Mouse (Mus musculus) kidney, postnatal 0 days (tissue): Measurements from ENCODE around the gene Pcsk5. TPM values are rescaled to one million over a fixed set of nuclear protein-coding genes. Genes with fewer than 3 reads are reported as not detected.

Source experiments
- ATAC-seq: fragments of 200-750 bp; cut with Nextera tagmentation; replicated peaks from 2 replicates; pipeline ENCODE4 v1.8.0; 2017; ENCODE audit warnings: low read depth, moderate number of reproducible peaks, moderate TSS enrichment, moderate library complexity; ENCODE audit not compliant: low FRiP score
- DNase-seq: peaks from one replicate; pipeline ENCODE4 v3.0.0-alpha.2; 2016; ENCODE audit warnings: low spot score
- H3K27ac ChIP-seq: fragments of 300-500 bp; sonication (generic); 2 replicates; pipeline ENCODE4 v1.5.1; 2014; ENCODE audit warnings: mild to moderate bottlenecking
- H3K27me3 ChIP-seq: fragments of 300-500 bp; sonication (generic); 2 replicates; pipeline ENCODE4 v1.6.1; 2014; ENCODE audit warnings: low read length, mixed read lengths; ENCODE audit not compliant: insufficient read depth
- H3K36me3 ChIP-seq: fragments of 300-500 bp; sonication (generic); 2 replicates; pipeline ENCODE4 v1.6.1; 2014; ENCODE audit warnings: low read length, mixed read lengths; ENCODE audit not compliant: insufficient read depth
- H3K4me1 ChIP-seq: fragments of 300-500 bp; sonication (generic); replicated peaks from 2 replicates; pipeline ENCODE4 v1.6.1; 2014; ENCODE audit warnings: antibody characterized with exemption, low read length, mixed read lengths; ENCODE audit not compliant: insufficient read depth
- H3K4me2 ChIP-seq: fragments of 300-500 bp; sonication (generic); 2 replicates; pipeline ENCODE4 v1.6.1; 2014; ENCODE audit warnings: mild to moderate bottlenecking, low read length, moderate library complexity, mixed read lengths
- H3K4me3 ChIP-seq: fragments of 300-500 bp; sonication (generic); replicated peaks from 2 replicates; pipeline ENCODE4 v1.5.1; 2014; ENCODE audit warnings: low read depth, low read length
- H3K9ac ChIP-seq: fragments of 300-500 bp; sonication (generic); 2 replicates; pipeline ENCODE4 v1.6.1; 2014; ENCODE audit warnings: low read depth, low read length
- H3K9me3 ChIP-seq: fragments of 300-500 bp; sonication (generic); replicated peaks from 2 replicates; pipeline ENCODE4 v1.6.1; 2016; ENCODE audit warnings: low read length, inconsistent platforms, mixed read lengths
- CTCF ChIP-seq: IDR thresholded peaks from 2 replicates; pipeline ENCODE4 v1.5.1; 2016; ENCODE audit warnings: antibody characterized with exemption, low read depth, mild to moderate bottlenecking, moderate library complexity
- WGBS: fragments of 180-500 bp; shearing (Covaris S2); extraction: QIAGEN DNeasy Blood & Tissue Kit; methylation state at CpG from one replicate; pipeline ENCODE4 v1.1.7; 2014; 5-methylcytosine and 5-hydroxymethylcytosine counted together
- polyA plus RNA-seq: library from polyadenylated mRNA; unstranded; fragments of >200 nt; fragmentation: Nextera tagmentation; extraction: Ambion mirVana; gene quantifications from 2 replicates; pipeline ENCODE4 v1.2.1, GENCODE M21; 2015

Gene Pcsk5
- polyA plus RNA-seq, 1 experiment from 2014 or later: 17.4 TPM

DNA sequence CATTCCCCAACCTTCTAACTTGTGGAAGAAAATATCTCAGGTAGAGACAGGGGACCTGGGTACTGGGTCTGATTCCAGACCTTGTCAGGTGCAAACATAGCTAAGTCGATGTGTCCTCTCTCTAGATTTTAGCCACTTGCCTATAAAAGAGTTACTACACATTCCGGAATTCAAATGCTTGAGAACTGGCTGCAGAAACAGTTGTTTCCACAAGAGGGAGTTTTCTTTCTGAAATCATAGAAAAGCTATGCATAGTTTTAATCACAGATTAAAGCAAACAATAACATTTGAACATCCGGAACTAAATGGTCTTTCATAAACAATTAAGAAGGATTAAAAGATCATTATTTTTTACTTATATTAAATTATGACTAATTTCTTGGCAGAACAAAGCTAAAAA lies 19.3 kb upstream of the Pcsk5 start:
- ATAC-seq (no peak), DNase-seq (peak; percentile 79)
- Histone ChIP-seq H3K4me1 (no peaks in the 10 kb centered on the region), H3K4me3 (no peak overlapping the region), H3K27ac (no peak overlapping the region), H3K27me3 (no peaks in the 10 kb centered on the region), H3K9ac (no peak overlapping the region), H3K36me3 (no peaks in the 10 kb centered on the region), H3K9me3 (no peaks in the 10 kb centered on the region), H3K4me2 (no peak overlapping the region)
- TF ChIP-seq CTCF: peak; percentile 73
- 66% methylated on average over 3 of the region's 3 CpGs for WGBS

GRCm38 (mm10) chr19:17848417-17848816 lies 11.0 kb upstream of the Pcsk5 start:
- Histone ChIP-seq H3K27ac (no peak overlapping the region), H3K9ac (no peak overlapping the region), H3K4me3 (no peak overlapping the region), H3K36me3 (no peaks in the 10 kb centered on the region), H3K27me3 (no peaks in the 10 kb centered on the region), H3K4me1 (no peaks in the 10 kb centered on the region), H3K4me2 (no peak overlapping the region), H3K9me3 (no peaks in the 10 kb centered on the region)
- no peak for TF ChIP-seq CTCF
- ATAC-seq (no peak), DNase-seq (no peak)
- 74% methylated on average over 2 of the region's 2 CpGs for WGBS

- no peak for TF ChIP-seq CTCF
- no peak overlapping the region for H3K9ac ChIP-seq
- H3K27ac ChIP-seq: no peak overlapping the region
- no peaks in the 10 kb centered on the region for H3K9me3 ChIP-seq
- ATAC-seq (no peak), DNase-seq (no peak)
- H3K4me3 ChIP-seq: no peak overlapping the region
- no peaks in the 10 kb centered on the region for H3K27me3 ChIP-seq
- H3K4me2 ChIP-seq: no peak overlapping the region
- H3K4me1 ChIP-seq: no peaks in the 10 kb centered on the region
- 48% methylated on average over 5 of the region's 5 CpGs for WGBS
- H3K36me3 ChIP-seq: no peaks in the 10 kb centered on the region
These were observed 8.5 kb upstream of the Pcsk5 start for GRCm38 (mm10) chr19:17845967-17846366.

- ATAC-seq: no peak
- no peaks in the 10 kb centered on the region for H3K4me1 ChIP-seq
- H3K4me2 ChIP-seq: no peak overlapping the region
- H3K36me3 ChIP-seq: no peaks in the 10 kb centered on the region
- WGBS: 79% methylated on average over 2 of the region's 2 CpGs
- no peak for TF ChIP-seq CTCF
- H3K9me3 ChIP-seq: no peaks in the 10 kb centered on the region
- no peak for DNase-seq
- no peak overlapping the region for H3K9ac ChIP-seq
- no peaks in the 10 kb centered on the region for H3K27me3 ChIP-seq
- H3K4me3 ChIP-seq: no peak overlapping the region
- no peak overlapping the region for H3K27ac ChIP-seq
These were observed 4.2 kb upstream of the Pcsk5 start for GRCm38 (mm10) chr19:17841586-17841985.

GRCm38 (mm10) chr19:17839856-17840255 lies 2.4 kb upstream of the Pcsk5 start:
- H3K4me1 ChIP-seq: 0 out of 2 replicates have a peak, but pooled peaks cover 7% of the 10 kb centered on the region
- H3K4me3 ChIP-seq: no peak overlapping the region
- H3K9ac ChIP-seq: no peak overlapping the region
- no peaks in the 10 kb centered on the region for H3K36me3 ChIP-seq
- DNase-seq (no peak), ATAC-seq (no peak)
- H3K9me3 ChIP-seq: no peaks in the 10 kb centered on the region
- no peak overlapping the region for H3K27ac ChIP-seq
- 72% methylated on average over 1 of the region's 1 CpGs for WGBS
- no peak for TF ChIP-seq CTCF
- H3K4me2 ChIP-seq: no peak overlapping the region
- H3K27me3 ChIP-seq: no peaks in the 10 kb centered on the region

DNA sequence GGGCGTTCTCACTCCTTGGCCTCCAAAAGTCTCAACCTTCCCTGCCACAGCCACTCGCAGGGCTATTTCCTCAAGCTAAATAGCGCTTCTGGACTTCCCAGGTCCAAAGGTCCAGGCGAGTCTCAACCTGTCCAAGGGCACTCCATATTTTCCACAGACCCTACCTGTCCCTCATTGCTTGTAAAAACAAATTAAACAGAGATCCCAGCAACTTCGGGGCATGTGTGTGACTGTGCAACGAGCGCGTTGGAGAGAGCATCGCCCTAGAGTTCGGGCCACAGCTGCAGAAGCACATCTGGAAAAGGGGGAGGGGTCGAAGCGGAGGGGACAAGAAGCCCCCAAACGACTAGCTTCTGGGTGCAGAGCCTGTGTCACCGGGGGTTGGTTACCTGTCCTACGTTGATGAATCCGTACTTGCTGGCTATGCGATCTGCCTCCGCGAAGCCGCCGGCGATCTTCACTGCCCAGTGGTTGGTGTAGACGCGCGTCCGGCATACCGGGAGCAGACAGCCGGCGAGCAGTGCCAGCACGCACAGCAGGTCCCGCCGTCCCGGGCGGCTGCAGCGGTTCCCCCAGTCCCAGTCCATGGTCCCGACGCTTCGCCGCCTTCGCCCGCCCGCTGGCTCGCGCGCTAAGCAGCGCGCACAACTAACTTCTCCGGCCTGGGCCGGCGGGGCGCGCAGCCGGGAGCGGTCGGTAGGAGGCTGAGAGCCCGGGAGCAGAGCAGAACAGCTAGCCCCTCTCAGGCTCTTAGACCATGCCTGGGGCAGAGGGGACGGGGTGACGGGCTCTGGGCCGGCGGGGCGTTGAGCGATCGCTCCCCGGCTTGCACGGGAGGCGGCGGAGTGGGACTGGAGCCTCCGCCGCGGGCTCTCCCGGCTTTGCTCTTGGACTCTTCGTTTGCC lies 614 bp downstream of the Pcsk5 start:
- no peaks in the 10 kb centered on the region for H3K9me3 ChIP-seq
- H3K9ac ChIP-seq: peak overlapping the region; percentile 83
- peak; percentile 86 for ATAC-seq
- peak; percentile 73 for DNase-seq
- under 1% methylated on average over 72 of the region's 72 CpGs for WGBS
- peak overlapping the region; percentile 87 for H3K27ac ChIP-seq
- H3K36me3 ChIP-seq: no peaks in the 10 kb centered on the region
- peak overlapping the region; percentile 80 for H3K4me3 ChIP-seq
- H3K27me3 ChIP-seq: no peaks in the 10 kb centered on the region
- TF ChIP-seq CTCF: peak; percentile 31
- 0 out of 2 replicates have a peak, but pooled peaks cover 10% of the 10 kb centered on the region for H3K4me1 ChIP-seq
- H3K4me2 ChIP-seq: peak overlapping the region; percentile 76
